Mouse (Mus musculus): ENCODE measurements around the gene Becn1. TPM values are rescaled to one million over a fixed set of nuclear protein-coding genes. Genes with fewer than 3 reads are reported as not detected.

The Becn1 gene
- polyA plus RNA-seq, 1 experiment: 64.0 TPM

- H3K27ac ChIP-seq (ENCODE audit: insufficient read depth, low read length): peak overlapping the region; percentile 30; the same call in 1 of the 2 replicates
- TF ChIP-seq POLR2A (IDR thresholded peaks at IDR 0.05; ENCODE audit: low read depth, low read length) (no peak), CTCF (IDR thresholded peaks at IDR 0.05; ENCODE audit: extremely low read depth, insufficient read depth, insufficient read length, insufficient replicate concordance) (no peak)
- H3K36me3 ChIP-seq (ENCODE audit: control insufficient read depth, insufficient read depth, low read length): peaks cover 8% of the 10 kb centered on the region; the same call in 1 of the 2 replicates
- WGBS: 9% methylated on average over 26 of the region's 26 CpGs
- no peaks in the 10 kb centered on the region for H3K27me3 ChIP-seq (ENCODE audit: control insufficient read depth, insufficient read depth, low read length)
- DNase-seq (ENCODE audit: low read depth in 1 of 2, low spot score in 2 of 2): no peak
- H3K4me1 ChIP-seq (ENCODE audit: control insufficient read depth, insufficient read depth, insufficient read length): peaks cover 9% of the 10 kb centered on the region; the same call in 1 of the 2 replicates
- H3K4me3 ChIP-seq (ENCODE audit: extremely low read depth, insufficient read depth, insufficient read length): peak overlapping the region; percentile 81
Observed at GRCm38 (mm10) chr11:101301299-101302003, 635 bp downstream of the Becn1 start.

GRCm38 (mm10) chr11:101300881-101301280 lies 1.2 kb downstream of the Becn1 start:
- H3K4me3 ChIP-seq (ENCODE audit: extremely low read depth, insufficient read depth, insufficient read length): peak overlapping the region; percentile 20; the same call in 1 of the 2 replicates
- no peaks in the 10 kb centered on the region for H3K27me3 ChIP-seq (ENCODE audit: control insufficient read depth, insufficient read depth, low read length)
- 60% methylated on average over 7 of the region's 7 CpGs for WGBS
- H3K4me1 ChIP-seq (ENCODE audit: control insufficient read depth, insufficient read depth, insufficient read length): peaks cover 9% of the 10 kb centered on the region; the same call in 1 of the 2 replicates
- H3K27ac ChIP-seq (ENCODE audit: insufficient read depth, low read length): no peak overlapping the region
- peaks cover 9% of the 10 kb centered on the region for H3K36me3 ChIP-seq (ENCODE audit: control insufficient read depth, insufficient read depth, low read length)
- DNase-seq (ENCODE audit: low read depth in 1 of 2, low spot score in 2 of 2): no peak
- no peak for TF ChIP-seq CTCF (IDR thresholded peaks at IDR 0.05; ENCODE audit: extremely low read depth, insufficient read depth, insufficient read length, insufficient replicate concordance)
- no peak for TF ChIP-seq POLR2A (IDR thresholded peaks at IDR 0.05; ENCODE audit: low read depth, low read length)

- Histone ChIP-seq H3K4me1 (ENCODE audit: control insufficient read depth, insufficient read depth, insufficient read length) (peaks cover 1% of the 10 kb centered on the region; the same call in 1 of the 2 replicates), H3K4me3 (ENCODE audit: extremely low read depth, insufficient read depth, insufficient read length) (no peak overlapping the region), H3K27me3 (ENCODE audit: control insufficient read depth, insufficient read depth, low read length) (no peaks in the 10 kb centered on the region), H3K27ac (ENCODE audit: insufficient read depth, low read length) (no peak overlapping the region), H3K36me3 (ENCODE audit: control insufficient read depth, insufficient read depth, low read length) (peaks cover 35% of the 10 kb centered on the region)
- 98% methylated on average over 8 of the region's 8 CpGs for WGBS
- DNase-seq (ENCODE audit: low read depth in 1 of 2, low spot score in 2 of 2): no peak
- no peak for TF ChIP-seq POLR2A (IDR thresholded peaks at IDR 0.05; ENCODE audit: low read depth, low read length)
- no peak for TF ChIP-seq CTCF (IDR thresholded peaks at IDR 0.05; ENCODE audit: extremely low read depth, insufficient read depth, insufficient read length, insufficient replicate concordance)
Observed at GRCm38 (mm10) chr11:101295191-101295590, 6.9 kb downstream of the Becn1 start.

- H3K4me3 ChIP-seq (ENCODE audit: extremely low read depth, insufficient read depth, insufficient read length): no peak overlapping the region
- H3K27ac ChIP-seq (ENCODE audit: insufficient read depth, low read length): no peak overlapping the region; the same call in 1 of the 2 replicates
- no peak for DNase-seq (ENCODE audit: low read depth in 1 of 2, low spot score in 2 of 2)
- no peaks in the 10 kb centered on the region for H3K4me1 ChIP-seq (ENCODE audit: control insufficient read depth, insufficient read depth, insufficient read length)
- TF ChIP-seq POLR2A (IDR thresholded peaks at IDR 0.05; ENCODE audit: low read depth, low read length): no peak
- TF ChIP-seq CTCF (IDR thresholded peaks at IDR 0.05; ENCODE audit: extremely low read depth, insufficient read depth, insufficient read length, insufficient replicate concordance): no peak
- WGBS: 93% methylated on average over 8 of the region's 8 CpGs
- no peaks in the 10 kb centered on the region for H3K27me3 ChIP-seq (ENCODE audit: control insufficient read depth, insufficient read depth, low read length)
- peaks cover 40% of the 10 kb centered on the region for H3K36me3 ChIP-seq (ENCODE audit: control insufficient read depth, insufficient read depth, low read length)
Observed at GRCm38 (mm10) chr11:101291231-101291630, 10.9 kb downstream of the Becn1 start.

- TF ChIP-seq CTCF (IDR thresholded peaks at IDR 0.05; ENCODE audit: extremely low read depth, insufficient read depth, insufficient read length, insufficient replicate concordance) (no peak), POLR2A (IDR thresholded peaks at IDR 0.05; ENCODE audit: low read depth, low read length) (no peak)
- Histone ChIP-seq H3K36me3 (ENCODE audit: control insufficient read depth, insufficient read depth, low read length) (peaks cover 25% of the 10 kb centered on the region), H3K4me3 (ENCODE audit: extremely low read depth, insufficient read depth, insufficient read length) (no peak overlapping the region), H3K4me1 (ENCODE audit: control insufficient read depth, insufficient read depth, insufficient read length) (no peaks in the 10 kb centered on the region), H3K27ac (ENCODE audit: insufficient read depth, low read length) (no peak overlapping the region), H3K27me3 (ENCODE audit: control insufficient read depth, insufficient read depth, low read length) (no peaks in the 10 kb centered on the region)
- DNase-seq (ENCODE audit: low read depth in 1 of 2, low spot score in 2 of 2): no peak
- WGBS: 82% methylated on average over 9 of the region's 9 CpGs
Observed at GRCm38 (mm10) chr11:101287306-101287705, 14.8 kb downstream of the Becn1 start.

- Histone ChIP-seq H3K27ac (ENCODE audit: insufficient read depth, low read length) (no peak overlapping the region), H3K36me3 (ENCODE audit: control insufficient read depth, insufficient read depth, low read length) (peaks cover 4% of the 10 kb centered on the region), H3K4me1 (ENCODE audit: control insufficient read depth, insufficient read depth, insufficient read length) (no peaks in the 10 kb centered on the region), H3K4me3 (ENCODE audit: extremely low read depth, insufficient read depth, insufficient read length) (no peak overlapping the region), H3K27me3 (ENCODE audit: control insufficient read depth, insufficient read depth, low read length) (no peaks in the 10 kb centered on the region)
- no peak for DNase-seq (ENCODE audit: low read depth in 1 of 2, low spot score in 2 of 2)
- 86% methylated on average over 4 of the region's 4 CpGs for WGBS
- TF ChIP-seq POLR2A (IDR thresholded peaks at IDR 0.05; ENCODE audit: low read depth, low read length) (no peak), CTCF (IDR thresholded peaks at IDR 0.05; ENCODE audit: extremely low read depth, insufficient read depth, insufficient read length, insufficient replicate concordance) (no peak)
Observed at GRCm38 (mm10) chr11:101283805-101284204, 18.3 kb downstream of the Becn1 start.

- Histone ChIP-seq H3K4me1 (ENCODE audit: control insufficient read depth, insufficient read depth, insufficient read length) (peaks cover 5% of the 10 kb centered on the region; the same call in 1 of the 2 replicates), H3K4me3 (ENCODE audit: extremely low read depth, insufficient read depth, insufficient read length) (no peak overlapping the region), H3K27me3 (ENCODE audit: control insufficient read depth, insufficient read depth, low read length) (no peaks in the 10 kb centered on the region), H3K36me3 (ENCODE audit: control insufficient read depth, insufficient read depth, low read length) (no peaks in the 10 kb centered on the region), H3K27ac (ENCODE audit: insufficient read depth, low read length) (no peak overlapping the region)
- no peak for DNase-seq (ENCODE audit: low read depth in 1 of 2, low spot score in 2 of 2)
- WGBS: 85% methylated on average over 5 of the region's 5 CpGs
- no peak for TF ChIP-seq CTCF (IDR thresholded peaks at IDR 0.05; ENCODE audit: extremely low read depth, insufficient read depth, insufficient read length, insufficient replicate concordance)
- TF ChIP-seq POLR2A (IDR thresholded peaks at IDR 0.05; ENCODE audit: low read depth, low read length): no peak
Observed at GRCm38 (mm10) chr11:101282896-101283295, 19.2 kb downstream of the Becn1 start.
